Comparison of ENCODE assay signal across 8 mouse cellular contexts in the genomic region with DNA sequence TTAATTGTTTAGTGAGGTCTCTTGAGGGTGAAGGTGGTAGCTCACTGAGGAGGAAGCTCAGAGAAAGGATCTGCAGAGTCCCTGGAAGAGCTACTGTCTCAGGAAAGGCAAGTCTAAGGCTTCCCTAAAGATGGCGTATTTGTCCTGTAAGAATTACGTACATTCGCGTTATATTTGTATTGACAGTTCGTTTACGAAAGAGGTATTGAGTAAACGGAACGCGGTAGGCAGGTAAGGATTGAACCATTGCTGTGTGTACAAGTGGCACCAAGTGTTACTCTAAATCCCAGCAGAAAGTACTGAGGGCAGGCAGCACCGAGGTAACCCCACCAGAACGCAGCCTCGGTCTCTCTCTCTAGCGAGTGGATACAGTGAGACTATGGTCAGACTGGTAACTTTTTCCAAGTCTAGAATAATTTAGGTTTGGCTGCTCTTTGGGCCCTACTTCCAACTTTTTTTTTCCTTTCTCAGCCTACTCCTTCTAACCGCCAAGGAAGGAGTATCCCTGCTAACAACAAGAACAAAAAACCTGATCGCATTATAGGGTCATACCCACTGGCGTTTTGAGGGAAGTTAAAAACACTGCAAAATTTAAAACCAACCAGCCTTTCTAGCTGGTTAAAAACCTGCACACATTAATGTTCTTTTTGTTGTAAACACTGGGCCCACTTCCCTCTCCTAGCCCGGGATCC. TPM values are rescaled to one million over a fixed set of nuclear protein-coding genes. Genes with fewer than 3 reads are reported as not detected.
DNase-seq lines count a peak whose midpoint lies in the region; ATAC-seq lines count a peak whose summit lies in the region.

A gene (plus strand): TSS at position 45 of the 692 bp plus-strand sequence.

- H3K4me2 ChIP-seq in forebrain, embryonic 13.5 days, result peak within 1 kb of the TSS; percentile 57

- H3K9ac ChIP-seq in forebrain, embryonic 13.5 days, result peak within 1 kb of the TSS; percentile 97

- peak within 1 kb of the TSS; percentile 98 for H3K27ac ChIP-seq in forebrain, embryonic 13.5 days

- ATAC-seq in forebrain, embryonic 13.5 days, result no peak

- H3K9me3 ChIP-seq in forebrain, embryonic 13.5 days (replicated peaks), result no peaks in the 10 kb centered on the region

- H3K27me3 ChIP-seq in forebrain, embryonic 13.5 days, result no peaks in the 10 kb centered on the region

- intact Hi-C loops in heart, postnatal 25 days (cut with DNase I), result loop anchor here (5.0 kb wide), 2 partner anchors 50 to 55 kb away; no protein-coding TSS in a partner anchor

- no peaks in the 10 kb centered on the region for H3K36me3 ChIP-seq in forebrain, embryonic 13.5 days (ENCODE audit: poor library complexity, severe bottlenecking)

- H3K4me1 ChIP-seq in forebrain, embryonic 13.5 days, result peaks cover 27% of the 10 kb centered on the region

- WGBS in forebrain, embryonic 13.5 days, result 2% methylated on average over 17 of the region's 17 CpGs

- H3K4me3 ChIP-seq in forebrain, embryonic 13.5 days, result peak within 1 kb of the TSS; percentile 96

- DNase-seq in heart, adult 11 months, result peak; percentile 69
- no peak for DNase-seq in heart, adult 9 months (ENCODE audit: low spot score in 2 of 2)
- peak; percentile 27 for DNase-seq in adrenal gland, postnatal 14 days
- DNase-seq in heart, postnatal 25 days (ENCODE audit: low spot score), result no peak
- no peak for DNase-seq in layer of hippocampus, postnatal 25 days (ENCODE audit: extremely low spot score in 1 of 2, low spot score in 1 of 2)
- peak; percentile 21 for DNase-seq in mesoderm, embryonic 11.5 days (ENCODE audit: low read depth, low spot score)
- peak; percentile 40 for DNase-seq in testis, postnatal 14 days (ENCODE audit: low spot score)

RNA-seq across cellular contexts. Expression of the gene that starts here (rescaled TPM):
- 122 and 131 TPM in 2 replicates for total RNA-seq in adrenal gland, postnatal 14 days (2021)
- 137 and 148 TPM in 2 replicates for polyA plus RNA-seq in forebrain, embryonic 13.5 days (2015; fragmentation: Nextera tagmentation; extraction: Ambion mirVana)
- 10 to 100 TPM; 91.6 to 92.5 TPM for total RNA-seq in heart, postnatal 25 days (2021)
- 10 to 100 TPM; 52.6 to 53.2 TPM for total RNA-seq in layer of hippocampus, postnatal 25 days (2021)

Comparison
In these comparisons a context has a peak if more than half of its experiments do, and no peak if none do; other contexts are left out.
1. DNase-seq: peak in heart, adult 11 months (single experiment), adrenal gland, postnatal 14 days (single experiment), mesoderm, embryonic 11.5 days (single experiment) and testis, postnatal 14 days (single experiment); none in heart, adult 9 months (0 of 2), heart, postnatal 25 days (single experiment) and layer of hippocampus, postnatal 25 days (0 of 2).